Mouse (Mus musculus) CD4-positive, CD25-positive, alpha-beta regulatory T cell, adult 4 months (primary cell): ENCODE measurements at regions not wholly inside any gene's neighbourhood (a gene's known extent, or its start where the extent isn't known, plus 50 kb on each side); places are given as distances from the start of the nearest gene placed in this dataset.

ENCODE experiments used
- ATAC-seq: one replicate; pipeline ENCODE4 v1.8.0; 2017

- no peak for ATAC-seq
These were observed 54.0 kb upstream of the Thsd7b start for GRCm38 (mm10) chr1:129219098-129219497.

GRCm38 (mm10) chr1:129208806-129209205 lies 64.3 kb upstream of the Thsd7b start:
- no peak for ATAC-seq

- ATAC-seq, result no peak
These were observed 64.7 kb upstream of the Thsd7b start for GRCm38 (mm10) chr1:129208406-129208805.

GRCm38 (mm10) chr1:129207674-129208073 lies 65.4 kb upstream of the Thsd7b start:
- no peak for ATAC-seq

GRCm38 (mm10) chr1:129180174-129180759 lies 92.8 kb upstream of the Thsd7b start:
- ATAC-seq, result no peak

GRCm38 (mm10) chr1:129169936-129170335 lies 103.2 kb upstream of the Thsd7b start:
- ATAC-seq, result no peak

- ATAC-seq, result no peak
These were observed 122.5 kb upstream of the Thsd7b start for GRCm38 (mm10) chr1:129150643-129151042.

GRCm38 (mm10) chr1:129148733-129149388 lies 124.2 kb upstream of the Thsd7b start:
- ATAC-seq, result no peak

- ATAC-seq, result no peak
These were observed 126.6 kb upstream of the Thsd7b start for GRCm38 (mm10) chr1:129146395-129147094.

- ATAC-seq, result no peak
These were observed 134.3 kb upstream of the Thsd7b start for GRCm38 (mm10) chr1:129138783-129139182.

- ATAC-seq, result no peak
These were observed 166.0 kb upstream of the Thsd7b start for GRCm38 (mm10) chr1:129106961-129107557.

GRCm38 (mm10) chr1:129100997-129101396 lies 172.1 kb upstream of the Thsd7b start:
- ATAC-seq, result no peak

- ATAC-seq, result no peak
These were observed 194.8 kb upstream of the Thsd7b start for GRCm38 (mm10) chr1:129078274-129078673.

GRCm38 (mm10) chr1:129057182-129057581 lies 215.9 kb upstream of the Thsd7b start:
- no peak for ATAC-seq

- no peak for ATAC-seq
These were observed 217.8 kb upstream of the Thsd7b start for GRCm38 (mm10) chr1:129055252-129055651.

- no peak for ATAC-seq
These were observed 239.4 kb upstream of the Thsd7b start for GRCm38 (mm10) chr1:129033707-129034106.

- no peak for ATAC-seq
These were observed 267.2 kb upstream of the Thsd7b start for GRCm38 (mm10) chr1:129005899-129006298.

GRCm38 (mm10) chr1:129002286-129002685 lies 270.8 kb upstream of the Thsd7b start:
- no peak for ATAC-seq

- ATAC-seq, result no peak
These were observed 271.3 kb upstream of the Thsd7b start for GRCm38 (mm10) chr1:129001766-129002165.

- no peak for ATAC-seq
These were observed 273.2 kb upstream of the Thsd7b start for GRCm38 (mm10) chr1:128999741-129000517.

- no peak for ATAC-seq
These were observed 278.4 kb upstream of the Thsd7b start for GRCm38 (mm10) chr1:128994655-128995054.

- no peak for ATAC-seq
These were observed 289.7 kb upstream of the Thsd7b start for GRCm38 (mm10) chr1:128983411-128983810.

GRCm38 (mm10) chr1:128975586-128975985 lies 297.5 kb upstream of the Thsd7b start:
- ATAC-seq, result no peak
